Mouse (Mus musculus) megakaryocyte, embryonic 14.5 days (primary cell): ENCODE results near the gene Lama5. TPM values are rescaled to one million over a fixed set of nuclear protein-coding genes. Genes with fewer than 3 reads are reported as not detected.
A peak's percentile ranks its signal among the peaks of the same experiment; 100 is the strongest.

ENCODE experiments used
- H3K27me3 ChIP-seq: replicated peaks from 2 replicates; pipeline ENCODE3; 2012; ENCODE audit warnings: inconsistent platforms
- H3K36me3 ChIP-seq: replicated peaks from 2 replicates; pipeline ENCODE3; 2012; ENCODE audit warnings: low read length, inconsistent platforms, mixed read lengths
- H3K4me1 ChIP-seq: 2 replicates; pipeline ENCODE4 v1.6.1; 2012; ENCODE audit warnings: inconsistent platforms
- H3K4me3 ChIP-seq: replicated peaks from 2 replicates; pipeline ENCODE3; 2012; ENCODE audit warnings: moderate library complexity, mild to moderate bottlenecking, inconsistent platforms
- H3K9me3 ChIP-seq: 2 replicates; pipeline ENCODE4 v1.6.1; 2012; ENCODE audit warnings: inconsistent platforms
- FLI1 ChIP-seq: IDR thresholded peaks from 2 replicates; pipeline ENCODE4 v1.6.1; 2012; ENCODE audit warnings: low read length, inconsistent platforms, mixed read lengths
- GATA1 ChIP-seq: IDR thresholded peaks from 3 replicates; pipeline ENCODE4 v1.6.1; 2012; ENCODE audit warnings: mixed read lengths, low read length, inconsistent platforms, borderline replicate concordance
- polyA plus RNA-seq: library from polyadenylated mRNA; stranded (reverse); fragments of >175 nt; gene quantifications from 2 replicates; pipeline ENCODE4 v1.2.3, GENCODE M21; 2012; ENCODE audit warnings: low replicate concordance; ENCODE audit not compliant: insufficient read depth

Gene Lama5
- polyA plus RNA-seq, 1 experiment, result 3.4 TPM

DNA sequence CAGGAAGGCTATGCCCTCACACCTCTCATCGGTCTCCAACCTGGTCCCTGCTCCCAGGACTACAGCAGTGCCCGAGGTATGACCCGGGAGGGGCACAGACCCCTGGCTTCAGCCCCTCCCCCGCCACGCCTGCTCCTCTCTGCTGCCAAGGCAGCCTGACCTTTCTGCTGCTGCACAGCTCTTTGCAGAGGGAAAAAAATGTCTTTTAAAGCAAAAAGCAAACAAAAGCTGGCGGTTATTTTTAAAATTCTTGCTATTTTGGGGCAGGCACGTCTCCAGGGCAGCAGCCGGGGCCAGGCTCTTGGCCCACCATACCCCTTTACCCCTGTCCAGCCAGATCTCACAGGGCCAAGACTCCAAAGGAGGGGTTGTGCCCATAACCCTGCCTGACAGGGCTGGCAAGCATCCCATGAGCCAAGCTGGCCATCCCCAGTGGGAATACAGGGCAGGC lies 10.6 kb downstream of the Lama5 start:
- peaks cover 54% of the 10 kb centered on the region for H3K4me1 ChIP-seq
- no peak overlapping the region for H3K4me3 ChIP-seq
- no peaks in the 10 kb centered on the region for H3K36me3 ChIP-seq
- peaks cover 34% of the 10 kb centered on the region for H3K27me3 ChIP-seq
- no peak for TF ChIP-seq FLI1
- no peak for TF ChIP-seq GATA1
- peaks cover 14% of the 10 kb centered on the region for H3K9me3 ChIP-seq

DNA sequence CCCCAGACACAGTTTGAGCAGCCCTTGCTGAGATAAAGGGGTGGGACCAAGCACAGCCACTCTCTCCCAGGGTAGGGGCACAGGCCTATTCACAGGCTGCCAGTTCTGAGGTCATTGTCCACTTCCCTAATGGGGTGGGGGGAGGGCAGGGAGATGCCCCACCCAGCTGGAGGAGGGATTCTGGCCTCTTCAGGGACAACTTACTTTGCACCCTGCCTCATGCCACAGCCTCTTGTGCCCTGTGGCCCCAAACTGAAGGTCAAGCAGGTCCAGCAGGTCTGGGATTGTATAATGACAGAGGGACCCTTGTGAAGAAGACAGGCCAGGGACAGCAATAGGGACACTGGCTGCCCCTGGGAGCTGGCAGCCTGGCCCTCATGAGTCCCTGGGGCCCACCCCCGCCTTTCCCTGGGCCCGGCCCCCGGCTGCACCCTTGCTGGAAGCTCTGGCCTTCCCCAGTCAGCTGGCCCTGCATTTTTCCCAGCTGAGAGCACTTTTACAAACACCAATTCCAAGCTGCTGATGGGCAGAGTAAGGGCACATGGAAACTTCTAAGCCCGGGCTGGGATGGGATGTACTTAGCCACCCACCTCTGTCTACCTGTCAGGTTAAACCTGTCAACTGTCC lies 11.2 kb downstream of the Lama5 start:
- H3K36me3 ChIP-seq, result no peaks in the 10 kb centered on the region
- peaks cover 28% of the 10 kb centered on the region for H3K27me3 ChIP-seq
- H3K9me3 ChIP-seq, result peaks cover 14% of the 10 kb centered on the region
- H3K4me3 ChIP-seq, result no peak overlapping the region
- TF ChIP-seq GATA1, result no peak
- peaks cover 54% of the 10 kb centered on the region for H3K4me1 ChIP-seq

DNA sequence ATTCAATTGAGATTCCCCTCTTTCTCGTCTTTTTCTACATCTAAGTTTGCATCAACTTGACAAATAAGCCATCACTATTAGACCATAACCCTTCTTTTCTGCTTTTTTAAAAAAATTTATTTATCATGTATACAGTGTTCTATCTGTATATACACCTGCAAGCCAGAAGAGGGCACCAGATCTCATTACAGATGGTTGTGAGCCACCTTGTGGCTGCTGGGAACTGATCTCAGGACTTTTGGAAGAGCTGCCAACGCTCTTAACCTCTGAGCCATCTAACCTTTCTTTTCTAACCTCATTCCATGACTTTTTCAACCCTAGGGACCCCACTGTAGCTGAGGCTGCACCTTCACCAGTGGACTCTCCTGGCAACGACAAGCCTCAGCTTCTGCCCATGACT lies 13.4 kb downstream of the Lama5 start:
- Histone ChIP-seq H3K27me3 (peaks cover 10% of the 10 kb centered on the region), H3K4me3 (no peak overlapping the region), H3K9me3 (peaks cover 14% of the 10 kb centered on the region), H3K4me1 (peaks cover 40% of the 10 kb centered on the region), H3K36me3 (no peaks in the 10 kb centered on the region)
- TF ChIP-seq GATA1 (no peak), FLI1 (no peak)

DNA sequence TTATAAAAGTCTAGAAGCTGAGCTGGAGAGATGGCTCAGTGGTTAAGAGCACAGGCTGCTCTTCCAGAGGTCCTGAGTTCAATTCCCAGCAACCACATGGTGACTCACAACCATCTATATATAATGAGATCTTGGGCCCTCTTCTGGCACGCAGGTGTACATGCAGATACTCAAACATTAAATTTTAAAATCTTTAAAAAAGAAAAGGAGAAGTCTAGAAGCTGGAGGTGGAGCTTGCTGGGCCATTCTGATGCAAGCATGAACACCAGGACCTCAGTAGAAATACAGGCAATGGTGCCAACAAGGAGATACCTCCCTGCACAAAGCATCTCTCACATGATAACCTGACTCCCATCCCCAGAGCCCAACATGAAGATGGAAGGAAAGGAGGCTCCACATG lies 16.7 kb downstream of the Lama5 start:
- peaks cover 5% of the 10 kb centered on the region for H3K36me3 ChIP-seq
- H3K4me1 ChIP-seq, result peaks cover 13% of the 10 kb centered on the region; the same call in 1 of the 2 replicates
- TF ChIP-seq FLI1, result no peak
- TF ChIP-seq GATA1, result no peak
- H3K9me3 ChIP-seq, result peaks cover 14% of the 10 kb centered on the region
- peaks cover 17% of the 10 kb centered on the region for H3K27me3 ChIP-seq
- H3K4me3 ChIP-seq, result no peak overlapping the region

DNA sequence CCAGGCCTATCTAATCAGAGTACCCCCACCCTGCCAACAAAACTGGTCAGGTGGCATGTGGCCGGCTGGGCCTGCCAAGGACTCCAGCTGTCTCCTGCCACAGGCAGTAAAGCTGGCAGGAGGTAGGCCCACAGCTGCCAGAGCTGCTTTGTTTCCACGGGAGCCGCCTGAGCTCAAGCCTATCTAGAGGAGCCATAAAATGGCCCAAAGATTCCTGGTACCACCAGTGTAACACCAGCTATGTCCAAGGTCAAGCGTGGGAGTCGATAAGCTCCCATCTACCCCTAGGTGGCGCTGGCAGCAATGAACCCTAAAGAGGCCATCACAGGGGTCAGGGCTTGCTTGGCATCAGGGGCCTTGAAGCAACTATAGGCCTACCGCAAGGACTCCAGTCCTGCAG lies 17.8 kb downstream of the Lama5 start:
- Histone ChIP-seq H3K4me1 (peaks cover 10% of the 10 kb centered on the region; the same call in 1 of the 2 replicates), H3K36me3 (peaks cover 5% of the 10 kb centered on the region), H3K4me3 (no peak overlapping the region), H3K27me3 (peaks cover 17% of the 10 kb centered on the region), H3K9me3 (peaks cover 10% of the 10 kb centered on the region)
- TF ChIP-seq GATA1 (no peak), FLI1 (no peak)

DNA sequence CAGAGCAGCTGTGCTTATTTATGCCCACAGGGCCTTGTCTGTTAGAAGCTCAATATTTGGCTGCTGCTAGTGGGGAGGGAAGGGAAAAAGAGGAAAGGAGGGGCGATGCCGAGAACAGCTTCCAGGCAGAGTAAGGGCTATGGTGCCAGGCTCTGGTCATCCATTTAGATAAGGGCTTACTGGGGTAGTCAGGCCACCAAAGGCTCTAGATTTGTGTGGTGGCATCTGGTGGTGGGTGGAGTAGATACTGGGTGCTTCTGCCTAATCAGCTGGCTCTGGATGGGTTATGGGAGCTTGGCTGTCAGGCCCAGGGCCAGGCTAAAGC lies 19.7 kb downstream of the Lama5 start:
- Histone ChIP-seq H3K4me3 (no peak overlapping the region), H3K27me3 (peaks cover 16% of the 10 kb centered on the region), H3K36me3 (peaks cover 9% of the 10 kb centered on the region), H3K4me1 (peaks cover 14% of the 10 kb centered on the region; the same call in 1 of the 2 replicates), H3K9me3 (0 out of 2 replicates have a peak, but pooled peaks cover 2% of the 10 kb centered on the region)
- no peak for TF ChIP-seq GATA1
- TF ChIP-seq FLI1, result no peak

DNA sequence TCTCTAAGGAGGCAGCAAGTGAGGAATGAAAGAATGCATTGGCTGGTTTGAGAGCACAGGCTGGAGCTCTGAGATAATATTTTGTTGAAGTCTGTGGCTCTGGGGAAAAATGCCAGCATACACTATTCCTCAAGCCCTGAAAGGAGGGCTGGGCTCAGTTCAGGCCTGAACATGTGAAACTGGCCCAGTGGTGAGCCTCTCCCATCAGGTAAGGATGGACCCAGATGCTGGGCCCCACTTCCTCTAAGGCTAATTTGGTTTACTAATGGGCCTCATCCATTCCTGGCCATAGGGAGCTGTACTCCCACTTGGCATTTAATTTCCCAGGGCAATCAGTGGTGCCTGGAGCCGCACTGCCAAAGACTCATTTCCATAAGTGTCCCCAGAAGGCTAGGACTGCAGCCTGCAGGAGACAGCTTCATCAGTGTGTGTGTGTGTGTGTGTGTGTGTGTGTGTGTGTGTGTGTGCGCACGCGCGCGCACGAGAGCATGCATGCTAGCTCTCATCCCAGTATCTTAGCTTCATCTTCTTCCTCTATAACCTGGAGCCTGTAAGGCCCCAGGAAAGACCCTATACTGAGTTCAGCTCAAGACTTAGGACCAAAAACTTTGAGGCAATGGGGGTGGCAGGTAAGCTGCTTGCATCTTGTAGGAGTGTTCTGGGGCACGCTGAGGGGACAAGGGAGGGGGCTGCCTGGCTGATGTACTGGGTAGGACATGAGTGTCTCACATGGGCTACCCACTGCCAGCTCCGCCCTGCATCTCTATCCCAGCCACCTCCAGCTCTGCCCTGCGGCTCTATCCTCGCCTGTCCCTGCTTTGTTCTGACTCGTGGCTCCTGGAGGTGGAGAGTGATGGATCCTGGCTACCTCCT lies 20.3 kb downstream of the Lama5 start:
- TF ChIP-seq FLI1, result no peak
- TF ChIP-seq GATA1, result no peak
- Histone ChIP-seq H3K36me3 (peaks cover 9% of the 10 kb centered on the region), H3K4me3 (no peak overlapping the region), H3K27me3 (peaks cover 16% of the 10 kb centered on the region), H3K9me3 (no peaks in the 10 kb centered on the region), H3K4me1 (peaks cover 14% of the 10 kb centered on the region; the same call in 1 of the 2 replicates)

DNA sequence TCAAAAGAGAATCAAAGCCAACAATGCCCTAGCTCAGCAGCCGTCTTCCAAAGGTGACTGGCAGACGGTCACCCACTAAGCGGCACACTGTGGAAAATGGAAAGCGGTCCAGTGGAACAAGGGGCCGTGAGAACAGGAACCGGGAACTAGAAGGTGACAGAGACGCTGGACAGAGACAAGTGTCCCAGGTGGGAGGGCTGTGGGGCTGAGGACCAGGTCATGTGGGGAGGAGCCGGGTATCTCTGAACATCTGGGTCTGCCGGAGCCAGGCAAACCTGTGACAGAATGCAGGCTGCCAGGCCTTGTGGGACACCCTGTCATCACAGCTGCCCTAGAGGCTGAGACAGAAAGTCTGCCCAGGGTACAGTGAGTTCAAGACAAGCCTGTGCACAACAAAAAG lies 21.2 kb downstream of the Lama5 start:
- H3K4me3 ChIP-seq, result no peak overlapping the region
- H3K36me3 ChIP-seq, result peaks cover 9% of the 10 kb centered on the region
- no peaks in the 10 kb centered on the region for H3K9me3 ChIP-seq
- H3K27me3 ChIP-seq, result peaks cover 16% of the 10 kb centered on the region
- peaks cover 14% of the 10 kb centered on the region; the same call in 1 of the 2 replicates for H3K4me1 ChIP-seq
- TF ChIP-seq FLI1, result no peak
- TF ChIP-seq GATA1, result no peak

DNA sequence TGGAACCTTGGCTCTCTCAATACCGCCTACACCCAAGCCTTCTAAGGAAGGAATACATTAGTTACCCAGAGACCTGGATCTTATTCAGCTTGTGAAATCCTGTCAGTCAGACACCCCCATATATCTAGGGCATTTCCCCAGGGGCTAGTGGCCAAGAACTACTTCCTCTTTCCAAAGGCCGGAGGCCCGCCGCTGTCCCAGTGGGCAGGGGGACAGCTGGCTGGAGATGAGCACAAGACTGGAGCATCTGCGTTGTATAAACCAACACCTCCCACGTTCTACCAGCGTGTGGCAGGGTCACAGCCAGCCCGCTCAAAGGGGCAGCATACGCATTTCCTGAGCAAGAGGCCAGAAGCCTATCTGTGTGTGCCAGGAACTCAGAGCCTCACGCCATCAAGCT lies 22.9 kb downstream of the Lama5 start:
- Histone ChIP-seq H3K27me3 (peaks cover 26% of the 10 kb centered on the region), H3K4me3 (no peak overlapping the region), H3K36me3 (peaks cover 13% of the 10 kb centered on the region), H3K4me1 (peaks cover 9% of the 10 kb centered on the region; the same call in 1 of the 2 replicates), H3K9me3 (no peaks in the 10 kb centered on the region)
- no peak for TF ChIP-seq FLI1
- TF ChIP-seq GATA1, result no peak

DNA sequence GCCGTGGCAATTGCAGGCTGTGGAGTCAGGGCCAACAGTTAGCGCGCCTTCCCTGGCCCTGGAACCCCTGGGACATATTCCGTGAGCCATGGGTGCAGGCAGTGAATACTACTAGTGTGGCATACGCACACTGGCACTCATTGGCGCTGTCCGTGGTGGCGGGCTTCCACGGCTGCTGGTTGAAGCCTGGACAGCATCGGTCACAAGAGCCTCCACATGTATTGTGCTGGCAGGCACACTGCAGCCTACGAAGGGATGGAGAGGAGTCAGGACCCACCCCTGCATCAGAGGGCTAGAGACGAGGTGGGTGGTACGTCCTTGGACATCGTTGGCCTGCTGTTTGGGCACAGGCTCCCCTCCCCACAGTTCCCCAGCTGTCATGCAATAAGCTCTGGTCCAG lies 23.4 kb downstream of the Lama5 start:
- TF ChIP-seq FLI1 (no peak), GATA1 (no peak)

More for the DNA sequence above, 23.4 kb downstream of the Lama5 start:
- Histone ChIP-seq H3K27me3 (peaks cover 27% of the 10 kb centered on the region), H3K36me3 (peaks cover 13% of the 10 kb centered on the region), H3K4me3 (peak overlapping the region; percentile 15), H3K4me1 (peaks cover 8% of the 10 kb centered on the region; the same call in 1 of the 2 replicates), H3K9me3 (no peaks in the 10 kb centered on the region)
